Comparison of ENCODE assay signal across 7 mouse cellular contexts in the genomic region with DNA sequence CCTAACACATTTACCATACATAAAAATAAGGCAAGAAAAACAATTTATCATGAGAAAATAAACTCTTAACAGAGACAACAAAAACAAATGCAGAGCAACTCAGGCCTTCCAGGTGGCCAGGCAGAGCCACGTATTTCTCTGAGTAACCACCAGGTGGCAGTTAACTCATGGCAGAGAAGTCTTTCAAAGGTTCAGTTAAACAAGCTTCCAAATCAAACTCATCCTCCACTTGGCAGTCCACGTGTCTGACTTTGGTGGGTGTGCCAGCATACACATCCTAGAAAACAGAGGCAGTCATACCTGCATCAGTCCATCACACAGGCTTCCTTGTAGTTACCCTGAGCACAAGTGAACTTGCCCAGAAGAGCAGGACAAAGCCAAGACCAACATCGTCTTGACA. TPM values are rescaled to one million over a fixed set of nuclear protein-coding genes. Genes with fewer than 3 reads are reported as not detected.
A peak's percentile ranks its signal among the peaks of the same experiment; 100 is the strongest.
DNase-seq lines count a peak whose midpoint lies in the region; ATAC-seq and TF ChIP-seq lines count a peak whose summit lies in the region.

No protein-coding gene starts in this region.

- DNase-seq in kidney, adult 9 months, result peak; percentile 59
- DNase-seq in MEL-GATA-1-ER (ENCODE audit: extremely low read depth, low read depth), result peak; percentile 49
- DNase-seq in cerebellum, postnatal 25 days, result peak; percentile 45 to 67
- peak; percentile 20 for DNase-seq in lung, adult 2 months
- DNase-seq in spleen, adult 2 months (ENCODE audit: low read depth in 1 of 2, low spot score in 2 of 2), result peak in 1 of 2 experiments; percentile 49

- H3K4me2 ChIP-seq in kidney, embryonic 15.5 days, result no peak overlapping the region

- no peak overlapping the region for H3K9ac ChIP-seq in kidney, embryonic 15.5 days

- WGBS in kidney, embryonic 15.5 days, result 41% methylated on average over 3 of the region's 3 CpGs
- 28% methylated on average over 3 of the region's 3 CpGs for WGBS in lung, adult 2 months
- WGBS in spleen, adult 2 months, result 40% methylated on average over 3 of the region's 3 CpGs

- peak; percentile 65 for TF ChIP-seq CTCF in lung, adult 2 months (IDR thresholded peaks at IDR 0.05; ENCODE audit: insufficient read depth, low read length)
- TF ChIP-seq CTCF in spleen, adult 2 months (IDR thresholded peaks at IDR 0.05; ENCODE audit: extremely low read depth, insufficient read depth, insufficient read length, insufficient replicate concordance), result peak; percentile 44; the same call in 1 of the 2 replicates

- no peaks in the 10 kb centered on the region for H3K4me1 ChIP-seq in kidney, embryonic 15.5 days
- H3K4me1 ChIP-seq in lung, adult 2 months (ENCODE audit: control insufficient read depth, insufficient read depth, low read length), result no peaks in the 10 kb centered on the region; the same call in 1 of the 2 replicates
- no peaks in the 10 kb centered on the region for H3K4me1 ChIP-seq in spleen, adult 2 months (ENCODE audit: control insufficient read depth, insufficient read depth, insufficient read length)

- no peak overlapping the region for H3K4me3 ChIP-seq in kidney, embryonic 15.5 days (replicated peaks)
- H3K4me3 ChIP-seq in lung, adult 2 months (replicated peaks; ENCODE audit: extremely low read depth, low read depth, low read length), result no peak overlapping the region
- no peak overlapping the region for H3K4me3 ChIP-seq in spleen, adult 2 months (ENCODE audit: extremely low read depth, insufficient read depth, insufficient read length)

- no peak for ATAC-seq in kidney, embryonic 15.5 days (replicated peaks; ENCODE audit: low FRiP score)
- ATAC-seq in inflammation-experienced regulatory T-cells, adult 6 months, result peak; percentile 69

- peaks cover 88% of the 10 kb centered on the region for H3K36me3 ChIP-seq in kidney, embryonic 15.5 days
- peaks cover 36% of the 10 kb centered on the region for H3K36me3 ChIP-seq in spleen, adult 2 months (ENCODE audit: control insufficient read depth, insufficient read depth, low read length)

- no peak for TF ChIP-seq POLR2A in lung, adult 2 months (IDR thresholded peaks at IDR 0.05; ENCODE audit: borderline replicate concordance, extremely low read depth, low read depth, low read length)
- no peak for TF ChIP-seq POLR2A in spleen, adult 2 months (IDR thresholded peaks at IDR 0.05; ENCODE audit: low read depth, low read length)

- H3K27ac ChIP-seq in kidney, embryonic 15.5 days, result no peak overlapping the region
- no peak overlapping the region for H3K27ac ChIP-seq in spleen, adult 2 months (ENCODE audit: insufficient read depth, low read length)

- no peaks in the 10 kb centered on the region for H3K27me3 ChIP-seq in kidney, embryonic 15.5 days
- H3K27me3 ChIP-seq in spleen, adult 2 months (ENCODE audit: control insufficient read depth, insufficient read depth, low read length), result no peaks in the 10 kb centered on the region

- H3K9me3 ChIP-seq in kidney, embryonic 15.5 days (replicated peaks), result no peaks in the 10 kb centered on the region

RNA-seq across cellular contexts. Expression of a gene that starts 10.9 kb away (rescaled TPM):
- polyA plus RNA-seq in kidney, embryonic 15.5 days (2015; fragmentation: Nextera tagmentation; extraction: Ambion mirVana), result 0.36 and 0.79 TPM in 2 replicates
- polyA plus RNA-seq in inflammation-experienced regulatory T-cells, adult 6 months (2017; shearing (Covaris generic)), result under 1 TPM; 0.63 to 0.82 (median 0.66) TPM
- 0.52 and 0.73 TPM in 2 replicates for polyA plus RNA-seq in lung, adult 2 months (2012; rRNA removed)
- 0.41 and 0.43 TPM in 2 replicates for polyA plus RNA-seq in spleen, adult 2 months (2012; rRNA removed)

RNA-seq across cellular contexts. Expression of a gene that starts 11.2 kb away (rescaled TPM):
- 54.5 and 60.4 TPM in 2 replicates for polyA plus RNA-seq in kidney, embryonic 15.5 days (2015; fragmentation: Nextera tagmentation; extraction: Ambion mirVana)
- 10 to 100 TPM; 17.8 to 23.6 (median 22.2) TPM for polyA plus RNA-seq in inflammation-experienced regulatory T-cells, adult 6 months (2017; shearing (Covaris generic))
- polyA plus RNA-seq in lung, adult 2 months (2012; rRNA removed), result 37.2 and 39.8 TPM in 2 replicates
- 29.2 and 60.8 TPM in 2 replicates for polyA plus RNA-seq in spleen, adult 2 months (2012; rRNA removed)

RNA-seq across cellular contexts. Expression of a gene that starts 11.7 kb away (rescaled TPM):
- 238 and 247 TPM in 2 replicates for polyA plus RNA-seq in kidney, embryonic 15.5 days (2015; fragmentation: Nextera tagmentation; extraction: Ambion mirVana)
- polyA plus RNA-seq in inflammation-experienced regulatory T-cells, adult 6 months (2017; shearing (Covaris generic)), result 100 to 1,000 TPM; 121 to 329 (median 129) TPM
- 20.4 and 21.3 TPM in 2 replicates for polyA plus RNA-seq in lung, adult 2 months (2012; rRNA removed)
- 27.1 and 44.8 TPM in 2 replicates for polyA plus RNA-seq in spleen, adult 2 months (2012; rRNA removed)

RNA-seq across cellular contexts. Expression of a gene that starts 17.3 kb away (rescaled TPM):
- polyA plus RNA-seq in kidney, embryonic 15.5 days (2015; fragmentation: Nextera tagmentation; extraction: Ambion mirVana), result 192 and 195 TPM in 2 replicates
- polyA plus RNA-seq in inflammation-experienced regulatory T-cells, adult 6 months (2017; shearing (Covaris generic)), result 100 to 1,000 TPM in 1 of 3 experiments, 10 to 100 TPM in 2; 19.1 to 147 (median 22.1) TPM
- 3.1 and 5.3 TPM in 2 replicates for polyA plus RNA-seq in lung, adult 2 months (2012; rRNA removed)
- 9.2 and 11.5 TPM in 2 replicates for polyA plus RNA-seq in spleen, adult 2 months (2012; rRNA removed)

RNA-seq across cellular contexts. Expression of a gene that starts 17.6 kb away (rescaled TPM):
- 37.4 and 37.5 TPM in 2 replicates for polyA plus RNA-seq in kidney, embryonic 15.5 days (2015; fragmentation: Nextera tagmentation; extraction: Ambion mirVana)
- 10 to 100 TPM; 26.3 to 33.7 (median 32.2) TPM for polyA plus RNA-seq in inflammation-experienced regulatory T-cells, adult 6 months (2017; shearing (Covaris generic))
- 41.5 and 46.1 TPM in 2 replicates for polyA plus RNA-seq in lung, adult 2 months (2012; rRNA removed)
- 24.8 and 31.3 TPM in 2 replicates for polyA plus RNA-seq in spleen, adult 2 months (2012; rRNA removed)
